Mouse (Mus musculus) left cerebral cortex, postnatal 4 days (tissue): ENCODE measurements around the gene Oaz1. TPM values are rescaled to one million over a fixed set of nuclear protein-coding genes. Genes with fewer than 3 reads are reported as not detected.

Experiments used
- microRNA-seq: library from miRNA; unstranded; fragments of <30 nt; microRNA quantifications from one replicate; pipeline ENCODE4 v1.2.0, GENCODE M21; 2022
- total RNA-seq, 2 experiments: library from RNA; stranded (reverse); gene quantifications; 2 replicates each; pipeline ENCODE4 v1.2.3; 2021

The Oaz1 gene
- total RNA-seq, 2 experiments from 2014 or later, result 393 to 396 TPM

Small RNAs within 50 kb of the gene (microRNA-seq; reads per million reads assigned to microRNA genes)
- 11.1 reads per million, percentile 27 among the genes with 10 or more reads in this experiment for gene Mir1982

Other genes starting within 250 kb of the Oaz1 start
- gene Klf16, start 249.3 kb upstream of the Oaz1 start, total RNA-seq, result 10 to 100 TPM; 34.1 to 35.5 TPM
- gene Abhd17a, start 236.3 kb upstream of the Oaz1 start, total RNA-seq, result 100 to 1,000 TPM; 131 to 133 TPM
- 10 to 100 TPM; 30.9 to 34.5 TPM for gene Scamp4, start 223.8 kb upstream of the Oaz1 start, total RNA-seq
- gene Adat3, start 223.8 kb upstream of the Oaz1 start, total RNA-seq, result 1 to 10 TPM; 2.9 to 3.6 TPM
- 1 to 10 TPM; 3.7 to 4.8 TPM for gene Gm49322, start 220.6 kb upstream of the Oaz1 start, total RNA-seq
- 100 to 1,000 TPM; 130 to 138 TPM for gene Csnk1g2, start 203.8 kb upstream of the Oaz1 start, total RNA-seq
- gene Btbd2, start 169.6 kb upstream of the Oaz1 start, total RNA-seq, result 10 to 100 TPM; 80.9 to 83.2 TPM
- 10 to 100 TPM; 61.6 to 67.1 TPM for gene Mknk2, start 148.5 kb upstream of the Oaz1 start, total RNA-seq
- 10 to 100 TPM; 52.0 to 52.1 TPM for gene Mob3a, start 124.7 kb upstream of the Oaz1 start, total RNA-seq
- 10 to 100 TPM; 46.3 to 53.6 TPM for gene Izumo4, start 124.5 kb upstream of the Oaz1 start, total RNA-seq
- 100 to 1,000 TPM; 142 to 145 TPM for gene Ap3d1, start 84.4 kb upstream of the Oaz1 start, total RNA-seq
- 10 to 100 TPM; 62.1 TPM for gene Dot1l, start 71.5 kb upstream of the Oaz1 start, total RNA-seq
- gene Sf3a2, start 28.5 kb upstream of the Oaz1 start, total RNA-seq, result 10 to 100 TPM; 58.0 to 58.2 TPM
- 10 to 100 TPM; 73.2 to 86.2 TPM for gene Plekhj1, start 28.0 kb upstream of the Oaz1 start, total RNA-seq
- 1 to 10 TPM; 1.9 to 2.2 TPM for gene Amh, start 21.4 kb upstream of the Oaz1 start, total RNA-seq
- under 1 TPM; 0.54 to 0.64 TPM for gene Jsrp1, start 13.2 kb upstream of the Oaz1 start, total RNA-seq
- gene Lingo3, start 17.4 kb downstream of the Oaz1 start, total RNA-seq, result 10 to 100 TPM; 21.4 to 24.6 TPM
- gene Lsm7, start 28.6 kb downstream of the Oaz1 start, total RNA-seq, result 10 to 100 TPM; 62.0 to 67.4 TPM
- 10 to 100 TPM; 77.4 to 86.2 TPM for gene Sppl2b, start 28.6 kb downstream of the Oaz1 start, total RNA-seq
- gene Tmprss9, start 45.2 kb downstream of the Oaz1 start, total RNA-seq, result under 1 TPM; 0.12 to 0.42 TPM
- 100 to 1,000 TPM; 147 TPM for gene Timm13, start 74.3 kb downstream of the Oaz1 start, total RNA-seq
- 10 to 100 TPM; 28.5 to 35.7 TPM for gene Lmnb2, start 91.6 kb downstream of the Oaz1 start, total RNA-seq
- 1 to 10 TPM; 5.3 to 6.2 TPM for gene Gadd45b, start 103.4 kb downstream of the Oaz1 start, total RNA-seq
- gene Gng7, start 188.3 kb downstream of the Oaz1 start, total RNA-seq, result 100 to 1,000 TPM in 1 of 2 experiments, 10 to 100 TPM in 1; 96.7 to 106 TPM
- 100 to 1,000 TPM; 104 to 111 TPM for gene Diras1, start 199.0 kb downstream of the Oaz1 start, total RNA-seq
- gene Slc39a3, start 210.8 kb downstream of the Oaz1 start, total RNA-seq, result 10 to 100 TPM; 57.8 to 59.8 TPM
- 100 to 1,000 TPM; 193 to 199 TPM for gene Sgta, start 233.5 kb downstream of the Oaz1 start, total RNA-seq
- gene Thop1, start 243.4 kb downstream of the Oaz1 start, total RNA-seq, result 10 to 100 TPM; 53.6 to 56.5 TPM